Mouse (Mus musculus): ENCODE results near the gene Bbs12. TPM values are rescaled to one million over a fixed set of nuclear protein-coding genes. Genes with fewer than 3 reads are reported as not detected.

Bbs12 gene
- polyA plus RNA-seq, 1 experiment from 2014 or later = 6.8 TPM

DNA sequence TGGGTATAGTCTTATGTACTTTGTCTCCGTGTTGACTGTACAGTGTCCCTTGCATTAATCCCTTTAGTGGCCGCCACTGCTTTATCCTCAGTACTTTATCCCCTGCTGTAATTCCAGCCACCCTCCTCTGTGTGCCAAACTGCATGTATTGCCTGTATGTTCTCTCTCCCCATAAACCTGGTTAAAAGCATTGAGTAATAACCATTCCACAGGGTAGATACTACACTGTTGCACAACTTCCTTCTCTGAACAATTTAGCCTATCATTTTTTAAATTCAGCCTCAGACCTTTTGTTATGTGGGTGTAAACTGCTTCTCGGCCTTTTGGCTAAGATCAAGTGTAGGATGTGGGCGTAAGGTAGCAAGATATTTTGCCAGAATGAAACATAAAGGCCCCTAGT is 52.8 kb downstream of the Bbs12 start:
- Histone ChIP-seq H3K27me3 (replicated peaks; ENCODE audit: control insufficient read depth, insufficient read depth, low read length) (no peaks in the 10 kb centered on the region), H3K27ac (ENCODE audit: low read depth, low read length) (no peak overlapping the region), H3K9me3 (replicated peaks; ENCODE audit: control insufficient read depth, low read length) (no peaks in the 10 kb centered on the region), H3K36me3 (ENCODE audit: control insufficient read depth, insufficient read depth, low read length) (no peaks in the 10 kb centered on the region), H3K4me3 (ENCODE audit: low read depth, low read length) (no peak overlapping the region), H3K4me1 (ENCODE audit: control insufficient read depth, insufficient read depth, low read length) (no peaks in the 10 kb centered on the region), H3K4me2 (ENCODE audit: low read length) (no peak overlapping the region), H3K9ac (ENCODE audit: low read length) (no peak overlapping the region)
- WGBS = 76% methylated on average over 4 of the region's 4 CpGs
- DNase-seq (ENCODE audit: low spot score) (no peak), ATAC-seq (no peak)

DNA sequence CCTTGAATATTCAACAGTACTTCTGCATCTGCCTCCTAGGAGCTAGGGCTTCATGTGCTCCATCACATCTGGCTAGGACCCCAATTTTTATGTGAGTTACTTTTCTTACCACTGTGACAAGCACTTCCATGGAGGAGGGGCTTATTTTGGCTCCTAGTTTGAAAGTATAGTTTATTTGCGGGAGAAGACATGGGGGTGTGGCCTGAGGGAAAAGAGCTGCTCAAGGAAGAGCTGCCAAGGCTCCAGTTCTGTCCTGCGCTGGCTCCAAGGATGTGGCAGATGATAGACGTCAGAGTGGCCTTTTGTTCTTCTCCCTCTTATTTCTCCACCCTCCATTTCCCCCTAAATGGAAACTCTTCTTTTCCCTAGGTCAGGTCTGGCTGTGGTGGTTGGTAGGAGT is 53.6 kb downstream of the Bbs12 start:
- no peak overlapping the region for H3K27ac ChIP-seq (ENCODE audit: low read depth, low read length)
- H3K4me3 ChIP-seq (ENCODE audit: low read depth, low read length) = no peak overlapping the region
- H3K9ac ChIP-seq (ENCODE audit: low read length) = no peak overlapping the region
- H3K4me1 ChIP-seq (ENCODE audit: control insufficient read depth, insufficient read depth, low read length) = no peaks in the 10 kb centered on the region
- no peak for DNase-seq (ENCODE audit: low spot score)
- no peak overlapping the region for H3K4me2 ChIP-seq (ENCODE audit: low read length)
- H3K27me3 ChIP-seq (replicated peaks; ENCODE audit: control insufficient read depth, insufficient read depth, low read length) = no peaks in the 10 kb centered on the region
- no peaks in the 10 kb centered on the region for H3K9me3 ChIP-seq (replicated peaks; ENCODE audit: control insufficient read depth, low read length)
- no peak for ATAC-seq
- H3K36me3 ChIP-seq (ENCODE audit: control insufficient read depth, insufficient read depth, low read length) = no peaks in the 10 kb centered on the region
- WGBS = 58% methylated on average over 3 of the region's 3 CpGs

DNA sequence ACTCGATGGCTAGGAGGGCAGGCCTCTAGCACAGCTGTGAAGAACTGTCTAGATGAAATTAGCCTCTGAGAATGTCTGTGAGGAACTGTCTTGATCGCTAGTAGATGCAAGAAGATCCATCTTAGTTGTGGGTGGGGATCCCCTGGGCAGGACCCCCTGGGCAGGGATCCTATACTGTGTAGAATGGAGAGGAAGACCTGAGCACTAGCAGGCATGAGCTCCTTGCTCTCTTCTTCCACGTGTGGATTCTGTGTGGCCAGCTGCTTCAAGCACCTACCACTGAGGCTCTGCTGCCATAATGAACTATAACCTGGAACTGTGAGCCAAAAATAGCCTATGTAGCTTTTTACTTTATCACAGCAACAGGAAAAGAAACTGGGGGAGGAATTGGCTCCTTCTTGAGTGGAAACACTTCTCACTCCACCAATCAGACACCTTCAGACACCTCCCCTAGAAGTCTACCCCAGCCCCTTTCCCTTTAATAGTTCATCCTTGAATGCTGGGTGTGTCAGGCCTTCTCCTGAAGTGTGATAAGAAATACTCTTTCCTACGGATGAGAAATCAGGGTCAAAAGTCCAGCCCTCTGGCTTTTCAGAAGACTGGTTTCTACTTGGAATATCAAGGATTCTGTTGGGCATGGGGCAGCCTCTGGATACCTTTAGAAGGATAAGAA is 54.2 kb downstream of the Bbs12 start:
- Histone ChIP-seq H3K27ac (ENCODE audit: low read depth, low read length) (no peak overlapping the region), H3K4me2 (ENCODE audit: low read length) (no peak overlapping the region), H3K9me3 (replicated peaks; ENCODE audit: control insufficient read depth, low read length) (no peaks in the 10 kb centered on the region), H3K36me3 (ENCODE audit: control insufficient read depth, insufficient read depth, low read length) (no peaks in the 10 kb centered on the region), H3K27me3 (replicated peaks; ENCODE audit: control insufficient read depth, insufficient read depth, low read length) (no peaks in the 10 kb centered on the region), H3K4me3 (ENCODE audit: low read depth, low read length) (no peak overlapping the region), H3K9ac (ENCODE audit: low read length) (no peak overlapping the region), H3K4me1 (ENCODE audit: control insufficient read depth, insufficient read depth, low read length) (no peaks in the 10 kb centered on the region)
- no peak for DNase-seq (ENCODE audit: low spot score)
- ATAC-seq = no peak
- WGBS = 66% methylated on average over 4 of the region's 4 CpGs

DNA sequence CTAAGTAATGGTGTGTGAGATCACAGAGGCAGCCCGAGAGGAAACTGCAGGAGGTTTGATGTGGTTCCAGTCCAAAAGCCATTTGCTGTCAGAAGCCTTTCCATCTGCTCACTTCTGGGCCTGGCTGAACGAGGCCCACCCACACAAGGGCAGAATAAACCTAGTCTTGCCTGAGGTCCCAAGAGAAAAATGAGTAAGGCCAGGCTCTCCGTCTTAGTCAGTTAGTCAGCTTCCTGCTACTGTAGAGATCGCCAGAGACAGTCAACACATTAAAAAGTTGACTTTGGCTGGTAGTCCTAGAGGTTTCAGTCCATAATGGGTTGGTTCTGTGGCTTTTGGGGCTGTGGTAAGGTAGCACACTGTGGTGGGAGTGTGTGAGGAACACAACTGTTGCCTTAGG is 58.1 kb downstream of the Bbs12 start:
- 84% methylated on average over 4 of the region's 4 CpGs for WGBS
- DNase-seq (ENCODE audit: low spot score) = no peak
- H3K4me3 ChIP-seq (ENCODE audit: low read depth, low read length) = no peak overlapping the region
- ATAC-seq = no peak
- no peaks in the 10 kb centered on the region for H3K4me1 ChIP-seq (ENCODE audit: control insufficient read depth, insufficient read depth, low read length)
- H3K9ac ChIP-seq (ENCODE audit: low read length) = no peak overlapping the region
- no peaks in the 10 kb centered on the region for H3K36me3 ChIP-seq (ENCODE audit: control insufficient read depth, insufficient read depth, low read length)
- no peaks in the 10 kb centered on the region for H3K9me3 ChIP-seq (replicated peaks; ENCODE audit: control insufficient read depth, low read length)
- H3K4me2 ChIP-seq (ENCODE audit: low read length) = no peak overlapping the region
- no peak overlapping the region for H3K27ac ChIP-seq (ENCODE audit: low read depth, low read length)
- no peaks in the 10 kb centered on the region for H3K27me3 ChIP-seq (replicated peaks; ENCODE audit: control insufficient read depth, insufficient read depth, low read length)

Other genes starting within 250 kb of the Bbs12 start
- 0.11 and 0.43 TPM in 2 replicates for gene Adad1, start 249.0 kb upstream of the Bbs12 start, polyA plus RNA-seq (2014; fragmentation: Nextera tagmentation; extraction: Ambion mirVana)
- 0.58 TPM in 2 replicates for gene Il2, start 186.6 kb upstream of the Bbs12 start, polyA plus RNA-seq (2014; fragmentation: Nextera tagmentation; extraction: Ambion mirVana)
- gene Il21, start 79.9 kb upstream of the Bbs12 start, polyA plus RNA-seq (2014; fragmentation: Nextera tagmentation; extraction: Ambion mirVana) = not detected in 2 replicates
- gene Cetn4, start 154 bp downstream of the Bbs12 start, polyA plus RNA-seq (2014; fragmentation: Nextera tagmentation; extraction: Ambion mirVana) = 1.6 and 2.0 TPM in 2 replicates
- 0.36 and 0.52 TPM in 2 replicates for gene Fgf2, start 35.8 kb downstream of the Bbs12 start, polyA plus RNA-seq (2014; fragmentation: Nextera tagmentation; extraction: Ambion mirVana)
- 37.0 and 38.5 TPM in 2 replicates for gene Spata5, start 107.3 kb downstream of the Bbs12 start, polyA plus RNA-seq (2014; fragmentation: Nextera tagmentation; extraction: Ambion mirVana)
- gene Nudt6, start 107.7 kb downstream of the Bbs12 start, polyA plus RNA-seq (2014; fragmentation: Nextera tagmentation; extraction: Ambion mirVana) = 6.3 and 6.6 TPM in 2 replicates

Measured in forebrain, embryonic 14.5 days (tissue).